In genomic region chr16:8936446-8936845, GRCm38 (mm10) we compare ENCODE assay signal across 15 mouse cellular contexts.
DNase-seq lines count a peak whose midpoint lies in the region.
"Had no signal": no experiment of that assay in that cellular context is flagged by ENCODE, and none has a peak within 500 bp of the region (broad histone marks: within the 10 kb centered on the region; RNA-seq: fewer than 3 reads in every experiment).

No protein-coding gene starts in this region.

- DNase-seq in heart, adult 11 months, result peak; percentile 5
- no peak for DNase-seq in heart, adult 8-10 months (ENCODE audit: low spot score)
- DNase-seq in ES-CJ7 (ENCODE audit: low read depth, low spot score) (peak; percentile 60), R1 (ENCODE audit: low read depth, low spot score) (peak; percentile 68)
- DNase-seq in cerebellum, adult 9-10 months, result no peak
- DNase-seq in cerebellum, postnatal 10 days, result no peak
- DNase-seq: adrenal gland, adult 8-10 months; adrenal gland, postnatal 14 days; adrenal gland, postnatal 36 days; B cell, adult 2 months; cerebellum, adult 11-12 months; cerebellum, adult 2 months; cerebellum, adult 9-11 months; cerebellum, postnatal 25 days; forebrain, postnatal 0 days had no signal

Comparison
In these comparisons a context has a peak if more than half of its experiments do, and no peak if none do; other contexts are left out.
1. DNase-seq: peak in heart, adult 11 months (single experiment), ES-CJ7 (single experiment) and R1 (single experiment); none in heart, adult 8-10 months (single experiment), cerebellum, adult 9-10 months (single experiment) and cerebellum, postnatal 10 days (0 of 2).